Mouse (Mus musculus) stomach, embryonic 15.5 days (tissue): ENCODE measurements around the gene Rnf151. TPM values are rescaled to one million over a fixed set of nuclear protein-coding genes. Genes with fewer than 3 reads are reported as not detected.
A peak's percentile ranks its signal among the peaks of the same experiment; 100 is the strongest.

Experiments
- ATAC-seq: fragments of 200-750 bp; cut with Nextera tagmentation; 2 replicates; pipeline ENCODE4 v1.8.0; 2017; ENCODE audit warnings: low read depth, moderate number of reproducible peaks, moderate TSS enrichment; ENCODE audit not compliant: insufficient read depth, low FRiP score
- H3K27ac ChIP-seq: fragments of 300-500 bp; sonication (generic); 2 replicates; pipeline ENCODE4 v1.5.1; 2015; ENCODE audit warnings: mild to moderate bottlenecking, inconsistent platforms
- H3K27me3 ChIP-seq: fragments of 300-500 bp; sonication (generic); replicated peaks from 2 replicates; pipeline ENCODE4 v1.6.1; 2015; ENCODE audit warnings: inconsistent platforms
- H3K36me3 ChIP-seq: fragments of 300-500 bp; sonication (generic); 2 replicates; pipeline ENCODE4 v1.6.1; 2015; ENCODE audit warnings: inconsistent platforms
- H3K4me1 ChIP-seq: fragments of 300-500 bp; sonication (generic); 2 replicates; pipeline ENCODE4 v1.6.1; 2015; ENCODE audit warnings: inconsistent platforms
- H3K4me2 ChIP-seq: fragments of 300-500 bp; sonication (generic); 2 replicates; pipeline ENCODE4 v1.6.1; 2015; ENCODE audit warnings: mild to moderate bottlenecking, inconsistent platforms
- H3K4me3 ChIP-seq: fragments of 300-500 bp; sonication (generic); replicated peaks from 2 replicates; pipeline ENCODE4 v1.5.1; 2015; ENCODE audit warnings: inconsistent platforms
- H3K9ac ChIP-seq: fragments of 300-500 bp; sonication (generic); 2 replicates; pipeline ENCODE4 v1.6.1; 2015; ENCODE audit warnings: inconsistent platforms
- H3K9me3 ChIP-seq: fragments of 300-500 bp; sonication (generic); 2 replicates; pipeline ENCODE4 v1.6.1; 2016; ENCODE audit warnings: inconsistent platforms
- WGBS: fragments of 180-500 bp; shearing (Covaris S2); methylation state at CpG from one replicate; pipeline ENCODE4 v1.1.7; 2015; 5-methylcytosine and 5-hydroxymethylcytosine counted together
- polyA plus RNA-seq: library from polyadenylated mRNA; unstranded; fragments of >200 nt; fragmentation: Nextera tagmentation; extraction: Ambion mirVana; gene quantifications from 2 replicates; pipeline ENCODE4 v1.2.1, GENCODE M21; 2015

Rnf151 gene
- polyA plus RNA-seq, 1 experiment from 2014 or later = not detected

DNA sequence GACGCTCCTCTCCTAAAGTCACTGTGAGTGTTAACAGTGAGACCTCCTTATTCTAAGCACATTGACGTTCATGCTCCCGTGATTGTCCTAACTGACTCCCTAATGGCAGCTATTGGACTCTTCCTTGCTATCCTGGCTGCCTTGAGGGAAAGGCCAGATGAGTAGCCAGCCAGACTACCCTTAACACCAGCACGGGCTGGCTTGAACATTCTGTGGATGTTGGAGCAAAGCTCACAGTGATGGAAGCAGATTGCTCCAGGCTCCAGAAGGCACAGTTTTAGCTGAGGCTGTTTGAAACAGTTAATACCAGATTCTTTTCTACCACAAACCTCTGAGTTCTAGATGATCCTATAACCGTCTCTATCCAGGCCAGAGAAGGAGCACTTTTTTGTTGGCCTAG lies 26.0 kb upstream of the Rnf151 start:
- Histone ChIP-seq H3K4me3 (no peak overlapping the region), H3K9ac (no peak overlapping the region), H3K9me3 (no peaks in the 10 kb centered on the region), H3K4me2 (no peak overlapping the region), H3K36me3 (peaks cover 10% of the 10 kb centered on the region; the same call in 1 of the 2 replicates), H3K4me1 (0 out of 2 replicates have a peak, but pooled peaks cover 12% of the 10 kb centered on the region), H3K27me3 (no peaks in the 10 kb centered on the region), H3K27ac (no peak overlapping the region)
- WGBS = 79% methylated on average over 5 of the region's 5 CpGs
- ATAC-seq = no peak

- 0 out of 2 replicates have a peak, but pooled peaks cover 13% of the 10 kb centered on the region for H3K4me1 ChIP-seq
- WGBS = 78% methylated on average over 8 of the region's 8 CpGs
- ATAC-seq = no peak
Observed at GRCm38 (mm10) chr17:24742307-24742706, 24.4 kb upstream of the Rnf151 start.

GRCm38 (mm10) chr17:24739926-24740325 lies 22.1 kb upstream of the Rnf151 start:
- Histone ChIP-seq H3K4me3 (no peak overlapping the region), H3K27ac (no peak overlapping the region; the same call in 1 of the 2 replicates), H3K4me1 (peaks cover 19% of the 10 kb centered on the region; the same call in 1 of the 2 replicates), H3K36me3 (peaks cover 10% of the 10 kb centered on the region; the same call in 1 of the 2 replicates), H3K9me3 (no peaks in the 10 kb centered on the region), H3K9ac (no peak overlapping the region), H3K4me2 (no peak overlapping the region), H3K27me3 (no peaks in the 10 kb centered on the region)
- no peak for ATAC-seq
- 67% methylated on average over 8 of the region's 8 CpGs for WGBS

More at GRCm38 (mm10) chr17:24742307-24742706, 24.4 kb upstream of the Rnf151 start:
- Histone ChIP-seq H3K9me3 (no peaks in the 10 kb centered on the region), H3K4me2 (no peak overlapping the region), H3K27me3 (no peaks in the 10 kb centered on the region), H3K36me3 (peaks cover 10% of the 10 kb centered on the region; the same call in 1 of the 2 replicates), H3K27ac (no peak overlapping the region), H3K4me3 (no peak overlapping the region), H3K9ac (no peak overlapping the region)

DNA sequence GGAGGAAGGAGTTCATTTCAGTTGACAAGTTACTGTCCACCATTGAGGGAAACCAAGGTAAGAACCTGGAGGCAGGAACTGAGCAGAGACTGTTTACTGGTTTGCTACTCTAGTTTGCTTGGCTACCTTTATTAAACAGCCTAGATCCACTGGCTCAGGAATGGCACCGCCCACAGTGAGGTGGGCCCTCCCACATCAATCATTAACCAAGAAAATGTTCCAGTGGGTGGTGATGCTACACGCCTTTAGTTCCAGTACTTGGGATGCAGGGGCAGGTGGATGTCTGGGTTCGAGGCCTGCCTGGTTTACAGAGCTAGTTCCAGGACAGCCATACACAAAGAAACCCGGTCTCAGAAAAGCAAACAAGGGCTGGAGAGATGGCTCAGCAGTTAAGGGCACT lies 20.4 kb upstream of the Rnf151 start:
- no peak overlapping the region for H3K4me2 ChIP-seq
- no peak overlapping the region for H3K27ac ChIP-seq
- H3K4me1 ChIP-seq = peaks cover 19% of the 10 kb centered on the region; the same call in 1 of the 2 replicates
- no peak overlapping the region for H3K9ac ChIP-seq
- H3K9me3 ChIP-seq = no peaks in the 10 kb centered on the region
- ATAC-seq = no peak
- no peaks in the 10 kb centered on the region for H3K27me3 ChIP-seq
- 80% methylated on average over 4 of the region's 4 CpGs for WGBS
- no peak overlapping the region for H3K4me3 ChIP-seq
- H3K36me3 ChIP-seq = peaks cover 10% of the 10 kb centered on the region; the same call in 1 of the 2 replicates

DNA sequence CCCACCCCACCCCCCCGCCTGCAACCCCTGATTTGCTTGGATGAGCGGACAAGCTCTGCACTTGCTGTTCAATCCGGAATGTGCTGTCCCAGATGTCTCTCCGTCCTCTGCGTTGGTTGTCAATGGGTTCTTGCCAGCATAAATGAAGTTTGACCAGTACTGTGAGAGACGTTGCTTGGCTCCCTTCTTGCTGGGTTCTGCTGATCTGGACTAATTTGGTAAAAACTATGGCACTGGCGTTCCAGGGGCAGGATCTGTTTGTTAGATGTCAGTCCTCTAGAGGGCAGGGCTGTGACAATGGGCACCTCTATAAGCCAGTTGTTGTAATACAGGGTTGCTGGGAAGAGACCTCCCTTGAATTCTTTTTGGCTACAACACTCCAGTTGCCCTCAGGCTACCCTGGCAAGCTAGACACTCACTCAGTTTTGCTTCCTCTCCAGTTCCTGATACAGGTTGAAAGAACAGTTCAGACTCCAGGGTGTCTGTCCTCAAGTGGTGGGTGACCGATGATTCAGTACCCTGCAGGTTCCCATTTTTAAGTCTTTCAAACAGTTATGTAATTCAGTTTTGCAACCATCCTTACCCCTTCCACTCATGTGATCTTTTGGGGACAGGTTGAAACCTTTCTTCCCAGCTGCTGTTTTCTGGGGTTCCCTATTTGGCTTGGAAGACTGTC lies 19.4 kb upstream of the Rnf151 start:
- Histone ChIP-seq H3K4me2 (peak overlapping the region; percentile 91), H3K4me1 (peaks cover 19% of the 10 kb centered on the region; the same call in 1 of the 2 replicates), H3K9me3 (no peaks in the 10 kb centered on the region), H3K4me3 (peak overlapping the region; percentile 71), H3K27ac (peak overlapping the region; percentile 49; the same call in 1 of the 2 replicates), H3K36me3 (peaks cover 10% of the 10 kb centered on the region; the same call in 1 of the 2 replicates), H3K9ac (peak overlapping the region; percentile 40), H3K27me3 (no peaks in the 10 kb centered on the region)
- WGBS = 20% methylated on average over 8 of the region's 8 CpGs
- ATAC-seq = no peak

GRCm38 (mm10) chr17:24736330-24737051 lies 18.6 kb upstream of the Rnf151 start, which contains the start of gene Msrb1:
TSS of gene Msrb1 (plus strand) at chr17:24736642.
- peak within 1 kb of the TSS; percentile 91 for H3K4me2 ChIP-seq
- H3K36me3 ChIP-seq = peaks cover 10% of the 10 kb centered on the region; the same call in 1 of the 2 replicates
- WGBS = under 1% methylated on average over 29 of the region's 29 CpGs
- H3K27ac ChIP-seq = peak within 1 kb of the TSS; percentile 62
- peaks cover 19% of the 10 kb centered on the region; the same call in 1 of the 2 replicates for H3K4me1 ChIP-seq
- no peaks in the 10 kb centered on the region for H3K27me3 ChIP-seq
- peak within 1 kb of the TSS; percentile 71 for H3K4me3 ChIP-seq
- peak within 1 kb of the TSS; percentile 40 for H3K9ac ChIP-seq
- ATAC-seq = peak; percentile 97
- no peaks in the 10 kb centered on the region for H3K9me3 ChIP-seq

DNA sequence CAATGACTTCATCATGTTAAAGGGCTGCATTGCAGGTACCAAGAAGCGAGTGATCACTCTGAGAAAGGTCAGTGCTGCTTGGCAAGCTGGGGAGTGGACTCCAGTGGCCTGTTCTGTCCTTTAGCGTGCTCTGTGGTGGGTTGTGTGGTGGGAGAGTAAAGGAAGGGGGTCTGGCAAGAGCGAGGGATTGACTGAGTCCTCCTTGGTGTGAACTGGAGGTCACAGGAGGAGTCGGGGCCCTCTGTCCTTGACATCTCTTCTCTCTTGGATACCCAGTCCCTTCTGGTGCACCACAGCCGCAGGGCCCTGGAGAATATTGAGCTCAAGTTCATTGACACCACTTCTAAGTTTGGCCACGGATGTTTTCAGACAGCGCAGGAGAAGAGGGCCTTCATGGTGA lies 17.6 kb upstream of the Rnf151 start:
- Histone ChIP-seq H3K27me3 (no peaks in the 10 kb centered on the region), H3K4me1 (peaks cover 19% of the 10 kb centered on the region; the same call in 1 of the 2 replicates), H3K36me3 (0 out of 2 replicates have a peak, but pooled peaks cover 6% of the 10 kb centered on the region), H3K4me3 (no peak overlapping the region), H3K9me3 (no peaks in the 10 kb centered on the region), H3K9ac (no peak overlapping the region), H3K27ac (no peak overlapping the region), H3K4me2 (no peak overlapping the region)
- ATAC-seq = no peak
- WGBS = 87% methylated on average over 7 of the region's 7 CpGs

DNA sequence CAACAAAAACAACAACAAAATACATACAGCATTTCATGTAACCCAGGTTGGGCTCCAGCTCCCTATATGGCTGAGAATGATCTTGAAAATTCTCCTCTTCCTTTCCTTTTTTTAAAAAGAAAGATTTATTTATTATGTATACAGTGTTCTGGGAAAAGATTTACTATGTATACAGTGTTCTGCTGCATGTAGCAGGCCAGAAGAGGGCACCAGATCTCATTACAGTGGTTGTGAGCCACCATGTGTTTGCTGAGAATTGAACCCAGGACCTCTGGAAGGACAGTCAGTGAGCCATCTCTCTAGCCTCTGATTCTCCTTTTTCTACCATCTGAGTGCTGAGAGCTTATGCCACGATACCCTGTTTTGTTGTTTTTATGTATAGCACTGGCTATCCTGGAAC lies 16.6 kb upstream of the Rnf151 start:
- peaks cover 14% of the 10 kb centered on the region; the same call in 1 of the 2 replicates for H3K4me1 ChIP-seq
- no peak overlapping the region for H3K4me3 ChIP-seq
- no peak overlapping the region for H3K9ac ChIP-seq
- no peak for ATAC-seq
- no peaks in the 10 kb centered on the region for H3K36me3 ChIP-seq
- no peaks in the 10 kb centered on the region for H3K9me3 ChIP-seq
- 83% methylated on average over 1 of the region's 1 CpGs for WGBS
- H3K27ac ChIP-seq = no peak overlapping the region
- H3K4me2 ChIP-seq = no peak overlapping the region
- H3K27me3 ChIP-seq = no peaks in the 10 kb centered on the region

GRCm38 (mm10) chr17:24733434-24734050 lies 15.7 kb upstream of the Rnf151 start:
- ATAC-seq = no peak
- WGBS = 87% methylated on average over 21 of the region's 21 CpGs
- Histone ChIP-seq H3K4me1 (peaks cover 11% of the 10 kb centered on the region; the same call in 1 of the 2 replicates), H3K27me3 (no peaks in the 10 kb centered on the region), H3K4me3 (no peak overlapping the region), H3K9ac (no peak overlapping the region), H3K27ac (no peak overlapping the region), H3K4me2 (no peak overlapping the region), H3K36me3 (no peaks in the 10 kb centered on the region), H3K9me3 (no peaks in the 10 kb centered on the region)

- H3K36me3 ChIP-seq = no peaks in the 10 kb centered on the region
- no peak overlapping the region for H3K27ac ChIP-seq
- H3K9me3 ChIP-seq = no peaks in the 10 kb centered on the region
- no peak for ATAC-seq
- no peak overlapping the region for H3K9ac ChIP-seq
- WGBS = 76% methylated on average over 12 of the region's 12 CpGs
- H3K4me2 ChIP-seq = no peak overlapping the region
- H3K27me3 ChIP-seq = no peaks in the 10 kb centered on the region
- H3K4me1 ChIP-seq = peaks cover 11% of the 10 kb centered on the region; the same call in 1 of the 2 replicates
- no peak overlapping the region for H3K4me3 ChIP-seq
Observed at GRCm38 (mm10) chr17:24732233-24732935, 14.5 kb upstream of the Rnf151 start.

GRCm38 (mm10) chr17:24730787-24731186 lies 12.9 kb upstream of the Rnf151 start:
- 81% methylated on average over 14 of the region's 14 CpGs for WGBS
- no peaks in the 10 kb centered on the region for H3K9me3 ChIP-seq
- no peaks in the 10 kb centered on the region for H3K27me3 ChIP-seq
- H3K27ac ChIP-seq = no peak overlapping the region
- ATAC-seq = no peak
- H3K4me3 ChIP-seq = no peak overlapping the region
- H3K4me2 ChIP-seq = no peak overlapping the region
- 0 out of 2 replicates have a peak, but pooled peaks cover 3% of the 10 kb centered on the region for H3K4me1 ChIP-seq
- H3K9ac ChIP-seq = no peak overlapping the region
- no peaks in the 10 kb centered on the region for H3K36me3 ChIP-seq
